Mouse (Mus musculus) forebrain, embryonic 16.5 days (tissue): ENCODE results near the gene Inhbc. TPM values are rescaled to one million over a fixed set of nuclear protein-coding genes. Genes with fewer than 3 reads are reported as not detected.
"Not testable (repeated sequence)": the region's sequence is repeated elsewhere in the genome, so short reads cannot be mapped to it uniquely, and the experiment has no call there.

Source experiments
- ATAC-seq: fragments of 200-750 bp; cut with Nextera tagmentation; 2 replicates; pipeline ENCODE4 v1.8.0; 2017; ENCODE audit warnings: mild to moderate bottlenecking, moderate library complexity
- H3K27ac ChIP-seq: fragments of 300-500 bp; sonication (generic); 2 replicates; pipeline ENCODE4 v1.5.1; 2014; ENCODE audit warnings: low read length, control low read depth
- H3K27me3 ChIP-seq: fragments of 300-500 bp; sonication (generic); replicated peaks from 2 replicates; pipeline ENCODE4 v1.6.1; 2014; ENCODE audit warnings: low read length; ENCODE audit not compliant: control insufficient read depth, insufficient read depth
- H3K36me3 ChIP-seq: fragments of 300-500 bp; sonication (generic); 2 replicates; pipeline ENCODE4 v1.6.1; 2014; ENCODE audit not compliant: control insufficient read depth, insufficient read depth
- H3K4me1 ChIP-seq: fragments of 300-500 bp; sonication (generic); replicated peaks from 2 replicates; pipeline ENCODE4 v1.6.1; 2014; ENCODE audit warnings: low read length; ENCODE audit not compliant: control insufficient read depth, insufficient read depth
- H3K4me2 ChIP-seq: fragments of 300-500 bp; sonication (generic); 2 replicates; pipeline ENCODE4 v1.6.1; 2014; ENCODE audit warnings: mild to moderate bottlenecking, low read length, control low read depth
- H3K4me3 ChIP-seq: fragments of 300-500 bp; sonication (generic); replicated peaks from 2 replicates; pipeline ENCODE4 v1.5.1; 2014; ENCODE audit warnings: mild to moderate bottlenecking, low read length, control low read depth
- H3K9ac ChIP-seq: fragments of 300-500 bp; sonication (generic); replicated peaks from 2 replicates; pipeline ENCODE4 v1.6.1; 2014; ENCODE audit warnings: low read depth, low read length, control low read depth
- H3K9me3 ChIP-seq: fragments of 300-500 bp; sonication (generic); 2 replicates; pipeline ENCODE4 v1.6.1; 2016; ENCODE audit warnings: low read length; ENCODE audit not compliant: control insufficient read depth
- WGBS: fragments of 180-500 bp; shearing (Covaris S2); extraction: QIAGEN DNeasy Blood & Tissue Kit; methylation state at CpG from one replicate; pipeline ENCODE4 v1.1.7; 2014; 5-methylcytosine and 5-hydroxymethylcytosine counted together
- polyA plus RNA-seq: library from polyadenylated mRNA; unstranded; fragments of >200 nt; fragmentation: Nextera tagmentation; extraction: Ambion mirVana; gene quantifications from 2 replicates; pipeline ENCODE4 v1.2.1, GENCODE M21; 2015

Inhbc gene
- polyA plus RNA-seq, 1 experiment from 2014 or later: not detected

- Histone ChIP-seq H3K9me3 (peaks cover 2% of the 10 kb centered on the region; the same call in 1 of the 2 replicates), H3K4me1 (peaks cover 7% of the 10 kb centered on the region), H3K27ac (no peak overlapping the region), H3K9ac (no peak overlapping the region), H3K4me2 (no peak overlapping the region), H3K36me3 (no peaks in the 10 kb centered on the region), H3K27me3 (peaks cover 34% of the 10 kb centered on the region), H3K4me3 (no peak overlapping the region)
- WGBS: 77% methylated on average over 17 of the region's 17 CpGs
- ATAC-seq: no peak
These were observed 46.9 kb downstream of the Inhbc start for GRCm38 (mm10) chr10:127323131-127323855.

GRCm38 (mm10) chr10:127322669-127323068 lies 47.6 kb downstream of the Inhbc start:
- peaks cover 2% of the 10 kb centered on the region; the same call in 1 of the 2 replicates for H3K9me3 ChIP-seq
- H3K4me1 ChIP-seq: peaks cover 7% of the 10 kb centered on the region
- no peak overlapping the region for H3K9ac ChIP-seq
- no peak overlapping the region for H3K4me3 ChIP-seq
- ATAC-seq: no peak
- H3K27me3 ChIP-seq: peaks cover 29% of the 10 kb centered on the region
- no peak overlapping the region for H3K4me2 ChIP-seq
- H3K36me3 ChIP-seq: no peaks in the 10 kb centered on the region
- H3K27ac ChIP-seq: no peak overlapping the region
- WGBS: 86% methylated on average over 4 of the region's 4 CpGs

GRCm38 (mm10) chr10:127322178-127322577 lies 48.1 kb downstream of the Inhbc start:
- ATAC-seq: no peak
- Histone ChIP-seq H3K27ac (no peak overlapping the region), H3K9me3 (peaks cover 1% of the 10 kb centered on the region; the same call in 1 of the 2 replicates), H3K27me3 (peaks cover 25% of the 10 kb centered on the region), H3K4me1 (peaks cover 7% of the 10 kb centered on the region), H3K9ac (no peak overlapping the region), H3K4me3 (no peak overlapping the region), H3K4me2 (no peak overlapping the region), H3K36me3 (no peaks in the 10 kb centered on the region)
- 72% methylated on average over 13 of the region's 13 CpGs for WGBS

GRCm38 (mm10) chr10:127321621-127322020 lies 48.6 kb downstream of the Inhbc start, which contains the start of gene Arhgap9:
TSS of gene Arhgap9 (plus strand) at chr10:127321964.
- Histone ChIP-seq H3K4me1 (peaks cover 5% of the 10 kb centered on the region), H3K36me3 (no peaks in the 10 kb centered on the region), H3K27ac (no peak within 1 kb of the TSS), H3K4me2 (no peak within 1 kb of the TSS), H3K9me3 (no peaks in the 10 kb centered on the region), H3K9ac (no peak within 1 kb of the TSS), H3K4me3 (no peak within 1 kb of the TSS), H3K27me3 (peaks cover 25% of the 10 kb centered on the region)
- no peak for ATAC-seq
- 84% methylated on average over 3 of the region's 3 CpGs for WGBS

- WGBS: 76% methylated on average over 7 of the region's 7 CpGs
These were observed 50.3 kb downstream of the Inhbc start for GRCm38 (mm10) chr10:127319969-127320368.

GRCm38 (mm10) chr10:127318009-127318408 lies 52.2 kb downstream of the Inhbc start:
- no peaks in the 10 kb centered on the region for H3K36me3 ChIP-seq
- 0 out of 2 replicates have a peak, but pooled peaks cover 2% of the 10 kb centered on the region for H3K27me3 ChIP-seq
- no peaks in the 10 kb centered on the region for H3K4me1 ChIP-seq
- H3K27ac ChIP-seq: no peak overlapping the region
- ATAC-seq: no peak
- no peaks in the 10 kb centered on the region for H3K9me3 ChIP-seq
- WGBS: 39% methylated on average over 4 of the region's 4 CpGs
- H3K4me3 ChIP-seq: no peak overlapping the region
- H3K9ac ChIP-seq: no peak overlapping the region
- no peak overlapping the region for H3K4me2 ChIP-seq

More at GRCm38 (mm10) chr10:127319969-127320368, 50.3 kb downstream of the Inhbc start:
- no peak overlapping the region for H3K27ac ChIP-seq
- H3K27me3 ChIP-seq: peaks cover 15% of the 10 kb centered on the region
- no peaks in the 10 kb centered on the region for H3K36me3 ChIP-seq
- ATAC-seq: no peak
- H3K4me3 ChIP-seq: no peak overlapping the region
- no peaks in the 10 kb centered on the region for H3K9me3 ChIP-seq
- H3K9ac ChIP-seq: no peak overlapping the region
- H3K4me1 ChIP-seq: no peaks in the 10 kb centered on the region
- no peak overlapping the region for H3K4me2 ChIP-seq

- H3K9me3 ChIP-seq: no peaks in the 10 kb centered on the region
- H3K27ac ChIP-seq: no peak overlapping the region
- 0 out of 2 replicates have a peak, but pooled peaks cover 2% of the 10 kb centered on the region for H3K27me3 ChIP-seq
- no peak overlapping the region for H3K4me2 ChIP-seq
- no peak for ATAC-seq
- no peak overlapping the region for H3K9ac ChIP-seq
- 75% methylated on average over 2 of the region's 2 CpGs for WGBS
- H3K4me1 ChIP-seq: no peaks in the 10 kb centered on the region
- no peaks in the 10 kb centered on the region for H3K36me3 ChIP-seq
- no peak overlapping the region for H3K4me3 ChIP-seq
These were observed 53.0 kb downstream of the Inhbc start for GRCm38 (mm10) chr10:127317277-127317676.

GRCm38 (mm10) chr10:127314950-127315349 lies 55.3 kb downstream of the Inhbc start:
- ATAC-seq, H3K36me3 ChIP-seq, H3K27me3 ChIP-seq: not testable (repeated sequence)

GRCm38 (mm10) chr10:127313516-127313915 lies 56.7 kb downstream of the Inhbc start:
- WGBS: 96% methylated on average over 5 of the region's 5 CpGs
- not testable (repeated sequence) for H3K4me2 ChIP-seq, ATAC-seq

More at GRCm38 (mm10) chr10:127314950-127315349, 55.3 kb downstream of the Inhbc start:
- H3K9me3 ChIP-seq, H3K4me3 ChIP-seq, H3K4me1 ChIP-seq, H3K27ac ChIP-seq, H3K9ac ChIP-seq, H3K4me2 ChIP-seq: not testable (repeated sequence)
- WGBS: 84% methylated on average over 1 of the region's 1 CpGs

More at GRCm38 (mm10) chr10:127313516-127313915, 56.7 kb downstream of the Inhbc start:
- H3K4me3 ChIP-seq, H3K9me3 ChIP-seq, H3K27me3 ChIP-seq, H3K36me3 ChIP-seq, H3K9ac ChIP-seq, H3K4me1 ChIP-seq, H3K27ac ChIP-seq: not testable (repeated sequence)
